Mouse (Mus musculus): ENCODE data around the gene Agtpbp1. TPM values are rescaled to one million over a fixed set of nuclear protein-coding genes. Genes with fewer than 3 reads are reported as not detected.
"Not testable (repeated sequence)": the region's sequence is repeated elsewhere in the genome, so short reads cannot be mapped to it uniquely, and the experiment has no call there.

Gene Agtpbp1
- total RNA-seq (2021), result 10 to 100 TPM; 29.7 to 49.9 TPM
- long read RNA-seq, experiment 1, full-length matches to known transcripts, result 2 of 10 reads
- long read RNA-seq, experiment 1, partial matches to known transcripts, result 3 of 10 reads
- long read RNA-seq, experiment 1, other reads (novel, unspliced or antisense), result 5 of 10 reads
- long read RNA-seq, experiment 2, full-length matches to known transcripts, result 4 of 13 reads
- long read RNA-seq, experiment 2, partial matches to known transcripts, result 2 of 13 reads
- long read RNA-seq, experiment 2, other reads (novel, unspliced or antisense), result 7 of 13 reads

- peak; percentile 99 for DNase-seq
These were observed at the start of gene Agtpbp1, which contains the start of gene Naa35 for GRCm38 (mm10) chr13:59584947-59585647. TSS of gene Agtpbp1 (minus strand) at chr13:59585227. TSS of gene Naa35 (plus strand) at chr13:59585259.

- DNase-seq, result no peak
These were observed 49.6 kb upstream of the Agtpbp1 start for GRCm38 (mm10) chr13:59634637-59635036.

GRCm38 (mm10) chr13:59626739-59627138 is 41.7 kb upstream of the Agtpbp1 start:
- DNase-seq, result no peak

GRCm38 (mm10) chr13:59624903-59625302 is 39.9 kb upstream of the Agtpbp1 start:
- no peak for DNase-seq

GRCm38 (mm10) chr13:59624389-59624788 is 39.4 kb upstream of the Agtpbp1 start:
- DNase-seq, result no peak

GRCm38 (mm10) chr13:59621643-59622489 is 36.8 kb upstream of the Agtpbp1 start:
- DNase-seq, result no peak

GRCm38 (mm10) chr13:59618463-59618862 is 33.4 kb upstream of the Agtpbp1 start:
- no peak for DNase-seq

GRCm38 (mm10) chr13:59615554-59615953 is 30.5 kb upstream of the Agtpbp1 start:
- no peak for DNase-seq

GRCm38 (mm10) chr13:59615152-59615551 is 30.1 kb upstream of the Agtpbp1 start:
- no peak for DNase-seq

GRCm38 (mm10) chr13:59613868-59614267 is 28.8 kb upstream of the Agtpbp1 start:
- DNase-seq, result no peak

GRCm38 (mm10) chr13:59610437-59610836 is 25.4 kb upstream of the Agtpbp1 start:
- no peak for DNase-seq

GRCm38 (mm10) chr13:59609885-59610284 is 24.9 kb upstream of the Agtpbp1 start:
- DNase-seq, result no peak

- DNase-seq, result no peak
These were observed 20.3 kb upstream of the Agtpbp1 start for GRCm38 (mm10) chr13:59605221-59605922.

- DNase-seq, result no peak
These were observed 19.5 kb upstream of the Agtpbp1 start for GRCm38 (mm10) chr13:59604511-59604910.

GRCm38 (mm10) chr13:59603096-59603495 is 18.1 kb upstream of the Agtpbp1 start:
- no peak for DNase-seq

- DNase-seq, result no peak
These were observed 7.6 kb upstream of the Agtpbp1 start for GRCm38 (mm10) chr13:59592630-59593029.

- DNase-seq, result not testable (repeated sequence)
These were observed 7.0 kb upstream of the Agtpbp1 start for GRCm38 (mm10) chr13:59592058-59592457.

GRCm38 (mm10) chr13:59590691-59591090 is 5.7 kb upstream of the Agtpbp1 start:
- no peak for DNase-seq

GRCm38 (mm10) chr13:59589672-59590071 is 4.6 kb upstream of the Agtpbp1 start:
- DNase-seq, result no peak

- no peak for DNase-seq
These were observed 2.2 kb upstream of the Agtpbp1 start for GRCm38 (mm10) chr13:59587201-59587600.

- no peak for DNase-seq
These were observed 600 bp upstream of the Agtpbp1 start for GRCm38 (mm10) chr13:59585648-59586005.

GRCm38 (mm10) chr13:59584481-59584880 is 546 bp downstream of the Agtpbp1 start:
- DNase-seq, result peak; percentile 62

Data from adrenal gland, postnatal 10 days (tissue).